Mouse (Mus musculus) heart, adult 18-20 months (tissue): ENCODE measurements around the gene Hexim1. TPM values are rescaled to one million over a fixed set of nuclear protein-coding genes. Genes with fewer than 3 reads are reported as not detected.

Source experiments
- DNase-seq, 2 experiments: peaks; one replicate each; pipeline ENCODE4 v3.0.0; 2021 to 2022; ENCODE audit warnings: mixed read lengths in 1 of 2
- total RNA-seq, 2 experiments: library from RNA; stranded (reverse); gene quantifications; 2 replicates each; pipeline ENCODE4 v1.2.3; 2021

The Hexim1 gene
- total RNA-seq, 2 experiments from 2014 or later: 20.0 to 21.5 TPM

- no peak for DNase-seq
Measured at GRCm38 (mm10) chr11:103149771-103150170, 33.7 kb downstream of the Hexim1 start.

DNA sequence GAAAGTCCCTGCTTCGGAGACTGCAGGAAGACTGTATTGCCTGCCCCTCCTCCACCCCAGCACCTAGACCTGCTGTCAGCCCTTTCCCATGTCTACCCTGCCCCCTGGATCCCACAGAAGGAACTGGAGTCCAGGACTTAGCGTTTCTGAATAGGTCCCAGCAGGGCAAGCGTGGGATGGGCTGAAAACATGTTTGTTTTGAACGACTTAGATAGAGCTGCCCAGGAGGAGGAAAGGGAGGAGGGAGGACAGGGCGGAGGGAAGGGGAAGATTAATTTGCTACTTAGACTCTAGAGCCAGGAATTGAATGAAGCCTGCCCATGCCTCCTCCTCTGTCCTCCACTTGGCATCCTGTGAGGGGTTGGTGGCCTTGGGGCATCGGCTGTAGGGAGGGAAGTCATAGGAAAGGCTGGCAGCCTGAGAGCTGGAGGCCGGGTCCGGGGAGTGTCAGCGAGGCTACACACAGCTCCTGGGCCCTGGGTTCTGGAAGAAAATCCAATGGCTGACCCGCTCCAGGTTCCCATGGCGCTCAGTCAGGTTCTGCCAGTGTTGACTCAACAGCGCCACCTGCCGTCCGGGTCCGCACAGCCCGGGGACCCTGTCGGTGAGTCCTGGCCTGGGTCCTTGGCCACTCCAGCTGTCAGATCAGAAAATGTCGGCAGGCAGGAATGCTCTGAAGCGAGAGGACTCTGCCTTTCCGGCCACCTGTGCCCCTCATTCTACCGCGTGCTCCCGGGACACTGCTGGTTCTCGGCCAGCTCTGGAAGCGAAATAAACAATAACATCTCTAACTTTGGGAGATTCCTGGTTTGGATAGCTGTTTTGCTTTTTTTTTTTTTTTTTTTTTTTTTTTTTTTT, 42.8 kb downstream of the Hexim1 start:
- peak; percentile 95 to 99 for DNase-seq

DNA sequence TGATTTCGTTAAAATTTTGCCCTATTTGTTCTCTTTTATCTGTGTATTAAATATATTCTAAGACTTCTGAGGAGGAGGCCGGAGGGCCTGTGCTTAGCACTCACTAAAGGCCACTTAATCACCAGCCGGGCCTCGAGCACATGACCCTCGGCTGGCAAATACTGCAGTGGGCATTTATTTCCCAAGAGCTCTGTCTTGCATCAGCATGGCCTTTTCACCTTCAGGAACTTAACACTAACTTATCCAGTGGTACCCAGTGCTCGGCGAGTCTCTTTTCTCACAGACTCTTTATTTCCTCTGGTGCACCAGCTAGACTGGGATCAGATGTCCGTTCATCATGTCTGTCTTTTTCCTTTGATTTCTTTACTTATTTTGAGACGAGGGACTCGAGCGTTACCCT, 44.7 kb downstream of the Hexim1 start:
- no peak for DNase-seq

DNA sequence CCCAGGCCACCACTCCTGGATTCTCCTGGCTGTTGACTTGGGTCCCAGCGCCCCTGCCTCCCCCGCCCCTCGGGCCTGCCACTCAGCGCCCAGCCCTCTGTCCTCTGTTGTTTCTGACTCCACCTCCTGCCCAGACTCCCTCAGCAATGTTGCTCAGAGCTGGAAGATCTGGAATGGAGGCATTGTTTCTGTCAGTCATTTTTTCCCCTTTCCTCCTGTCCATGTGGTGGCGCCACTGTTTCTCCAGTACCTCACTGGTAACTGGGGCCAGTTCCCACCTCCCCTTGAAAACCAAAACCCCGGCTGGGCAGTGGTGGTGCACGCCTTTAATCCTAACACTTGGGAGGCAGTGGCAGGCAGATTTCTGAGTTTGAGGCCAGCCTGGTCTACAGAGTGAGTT, 45.4 kb downstream of the Hexim1 start:
- no peak for DNase-seq

GRCm38 (mm10) chr11:103162132-103162531, 46.1 kb downstream of the Hexim1 start:
- DNase-seq: no peak

GRCm38 (mm10) chr11:103164391-103164790, 48.4 kb downstream of the Hexim1 start:
- peak; percentile 36 to 46 for DNase-seq

- peak; percentile 79 to 92 for DNase-seq
Measured at GRCm38 (mm10) chr11:103168690-103169390, 52.8 kb downstream of the Hexim1 start.

Other genes starting within 250 kb of the Hexim1 start
- gene Eftud2, start 235.2 kb upstream of the Hexim1 start, total RNA-seq: 10 to 100 TPM; 34.1 to 42.6 TPM
- gene Ccdc103, start 235.0 kb upstream of the Hexim1 start, total RNA-seq: not detected
- gene Fam187a, start 231.1 kb upstream of the Hexim1 start, total RNA-seq: not detected
- under 1 TPM; 0.10 to 0.15 TPM for gene Gfap, start 215.3 kb upstream of the Hexim1 start, total RNA-seq
- under 1 TPM in 1 of 2 experiments, not detected in 1; 0.25 TPM for gene Kif18b, start 191.1 kb upstream of the Hexim1 start, total RNA-seq
- gene C1ql1, start 169.5 kb upstream of the Hexim1 start, total RNA-seq: not detected
- 10 to 100 TPM; 67.5 to 74.8 TPM for gene Nmt1, start 88.0 kb upstream of the Hexim1 start, total RNA-seq
- gene Dcakd, start 87.9 kb upstream of the Hexim1 start, total RNA-seq: 10 to 100 TPM; 60.9 to 72.9 TPM
- 10 to 100 TPM; 11.0 to 14.5 TPM for gene Plcd3, start 14.6 kb upstream of the Hexim1 start, total RNA-seq
- gene Acbd4, start 14.5 kb upstream of the Hexim1 start, total RNA-seq: 10 to 100 TPM; 28.6 to 41.4 TPM
- gene Hexim2, start 16.2 kb downstream of the Hexim1 start, total RNA-seq: 1 to 10 TPM; 1.6 to 1.7 TPM
- 10 to 100 TPM; 18.1 to 20.2 TPM for gene Fmnl1, start 54.9 kb downstream of the Hexim1 start, total RNA-seq
- not detected for gene 1700023F06Rik, start 92.3 kb downstream of the Hexim1 start, total RNA-seq
- not detected for gene Spata32, start 102.2 kb downstream of the Hexim1 start, total RNA-seq
- 1 to 10 TPM; 2.5 to 3.0 TPM for gene Map3k14, start 151.2 kb downstream of the Hexim1 start, total RNA-seq
- gene Arhgap27, start 247.5 kb downstream of the Hexim1 start, total RNA-seq: 10 to 100 TPM; 15.3 to 20.3 TPM